ENCODE assay signal across 17 mouse cellular contexts in the genomic region with DNA sequence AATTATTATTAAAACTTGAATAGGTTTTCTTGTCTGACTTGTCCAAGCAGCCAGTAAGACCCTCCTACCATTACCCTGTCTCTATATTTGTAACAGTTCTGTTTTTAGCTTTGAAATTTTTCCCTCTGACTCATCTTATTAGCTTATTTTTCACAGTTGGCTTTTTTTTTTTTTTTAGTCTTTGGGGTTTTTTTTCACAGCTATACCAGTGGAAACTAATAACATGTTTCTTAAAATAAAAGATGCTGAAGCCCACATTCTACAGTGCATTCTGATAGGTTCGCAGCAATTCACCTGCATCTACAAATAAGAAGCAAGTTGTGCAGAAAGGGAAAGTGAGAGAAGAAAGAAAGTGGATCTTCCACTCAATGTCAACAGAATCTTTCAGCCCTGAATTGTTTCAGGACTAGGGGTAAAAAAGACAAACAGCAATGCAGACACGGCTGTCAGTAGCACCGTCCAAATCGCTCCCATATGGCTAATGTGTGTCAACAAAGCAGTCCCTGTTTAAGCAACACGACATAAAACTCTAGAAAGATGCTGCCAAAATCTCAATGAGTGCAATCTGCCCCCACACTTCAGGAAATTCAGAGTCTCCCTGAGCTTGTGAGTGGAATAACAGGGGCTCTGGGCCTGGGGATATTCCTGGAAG.
DNase-seq lines count a peak whose midpoint lies in the region; ATAC-seq and TF ChIP-seq lines count a peak whose summit lies in the region.
"Had no signal": no experiment of that assay in that cellular context is flagged by ENCODE, and none has a peak within 500 bp of the region (broad histone marks: within the 10 kb centered on the region; RNA-seq: fewer than 3 reads in every experiment).

No protein-coding gene starts in this region.

- no peak overlapping the region for H3K9ac ChIP-seq in kidney, postnatal 0 days (ENCODE audit: low read depth, low read length)
- no peak overlapping the region for H3K9ac ChIP-seq in CH12.LX (ENCODE audit: insufficient read depth, low read depth)
- H3K9ac ChIP-seq in forebrain, postnatal 0 days: no peak overlapping the region
- H3K9ac ChIP-seq: embryonic facial prominence, embryonic 12.5 days; hindbrain, embryonic 15.5 days; liver, embryonic 15.5 days; midbrain, embryonic 12.5 days; stomach, embryonic 15.5 days had no signal

- no peak overlapping the region for H3K27ac ChIP-seq in kidney, postnatal 0 days
- H3K27ac ChIP-seq in CH12.LX (ENCODE audit: insufficient read depth, low read depth): peak overlapping the region; percentile 48
- no peak overlapping the region for H3K27ac ChIP-seq in forebrain, postnatal 0 days (ENCODE audit: low read depth, low read length)
- H3K27ac ChIP-seq: embryonic facial prominence, embryonic 12.5 days; hindbrain, embryonic 15.5 days; liver, embryonic 15.5 days; midbrain, embryonic 12.5 days; stomach, embryonic 15.5 days had no signal

- no peak for ATAC-seq in kidney, postnatal 0 days (replicated peaks; ENCODE audit: low FRiP score, low read depth)
- ATAC-seq in forebrain, postnatal 0 days: peak; percentile 87
- no peak for ATAC-seq in granulocyte monocyte progenitor cell, adult 5-6 weeks (replicated peaks; ENCODE audit: poor library complexity, severe bottlenecking)

- no peaks in the 10 kb centered on the region for H3K36me3 ChIP-seq in kidney, postnatal 0 days (ENCODE audit: insufficient read depth, low read length)
- H3K36me3 ChIP-seq in CH12.LX (replicated peaks in 1 of 2; ENCODE audit: control insufficient read depth in 1 of 2, insufficient read depth in 1 of 2, low read length in 1 of 2): no peaks in the 10 kb centered on the region
- H3K36me3 ChIP-seq in forebrain, postnatal 0 days (ENCODE audit: insufficient read depth): no peaks in the 10 kb centered on the region
- H3K36me3 ChIP-seq: embryonic facial prominence, embryonic 12.5 days; hindbrain, embryonic 15.5 days; liver, embryonic 15.5 days; midbrain, embryonic 12.5 days; stomach, embryonic 15.5 days had no signal

- H3K79me2 ChIP-seq in CH12.LX (replicated peaks; ENCODE audit: control insufficient read depth, extremely low read depth, insufficient read depth, poor library complexity, severe bottlenecking): no peaks in the 10 kb centered on the region

- H3K4me1 ChIP-seq in kidney, postnatal 0 days (replicated peaks; ENCODE audit: insufficient read depth, low read length): no peaks in the 10 kb centered on the region
- H3K4me1 ChIP-seq in CH12.LX (ENCODE audit: control insufficient read depth in 1 of 2, insufficient read depth in 2 of 2): peaks cover 19 to 41% of the 10 kb centered on the region in 2 experiments
- no peaks in the 10 kb centered on the region for H3K4me1 ChIP-seq in forebrain, postnatal 0 days (ENCODE audit: insufficient read depth)
- H3K4me1 ChIP-seq: embryonic facial prominence, embryonic 12.5 days; hindbrain, embryonic 15.5 days; liver, embryonic 15.5 days; midbrain, embryonic 12.5 days; stomach, embryonic 15.5 days had no signal

- H3K9me3 ChIP-seq in kidney, postnatal 0 days (replicated peaks; ENCODE audit: low read length): no peaks in the 10 kb centered on the region
- no peaks in the 10 kb centered on the region for H3K9me3 ChIP-seq in CH12.LX (replicated peaks; ENCODE audit: low read length)
- no peaks in the 10 kb centered on the region for H3K9me3 ChIP-seq in forebrain, postnatal 0 days (ENCODE audit: low read length)
- H3K9me3 ChIP-seq: embryonic facial prominence, embryonic 12.5 days; hindbrain, embryonic 15.5 days; liver, embryonic 15.5 days; midbrain, embryonic 12.5 days; stomach, embryonic 15.5 days had no signal

- no peak for TF ChIP-seq CTCF in kidney, postnatal 0 days (IDR thresholded peaks at IDR 0.05; ENCODE audit: low read depth)
- no peak for TF ChIP-seq CTCF in CH12.LX (conservative IDR thresholded peaks at IDR 0.05 in 1 of 2, IDR thresholded peaks at IDR 0.05 in 1 of 2; ENCODE audit: low read depth in 2 of 2, low read length in 2 of 2)
- no peak for TF ChIP-seq CTCF in forebrain, postnatal 0 days (IDR thresholded peaks at IDR 0.05; ENCODE audit: low read depth)

- dilution Hi-C loops in CH12.LX (cut with MboI; ENCODE audit: extremely low pct_ligation_motif_present, extremely low pct_unique_long_range_greater_than_20kb, low sequenced_read_pairs): no loop called here

- peak; percentile 72 for TF ChIP-seq EP300 in CH12.LX (IDR thresholded peaks at IDR 0.05; ENCODE audit: low read length)

- TF ChIP-seq POLR2A in CH12.LX (IDR thresholded peaks at IDR 0.05; ENCODE audit: low read depth, low read length): no peak

- DNase-seq in kidney, postnatal 0 days (ENCODE audit: low spot score): peak; percentile 9
- DNase-seq in kidney, postnatal 10 days: no peak
- DNase-seq in A20 (ENCODE audit: low read depth, low spot score): peak; percentile 39
- DNase-seq in CH12.LX (ENCODE audit: extremely low read depth): peak; percentile 68
- DNase-seq in forebrain, postnatal 0 days: peak; percentile 70
- no peak for DNase-seq in spleen, postnatal 36 days (ENCODE audit: low spot score in 2 of 2)
- DNase-seq in urinary bladder, adult 2 months (ENCODE audit: low spot score): no peak
- DNase-seq: adrenal gland, adult 2 months; cerebellum, adult 9-11 months; heart, adult 11 months; thymus, postnatal 14 days had no signal

- no peak for TF ChIP-seq RAD21 in CH12.LX (IDR thresholded peaks at IDR 0.05; ENCODE audit: low read depth, low read length)

- 56% methylated on average over 5 of the region's 5 CpGs for WGBS in kidney, postnatal 0 days
- 44% methylated on average over 5 of the region's 5 CpGs for WGBS in forebrain, postnatal 0 days

- no peak overlapping the region for H3K4me3 ChIP-seq in kidney, postnatal 0 days (replicated peaks; ENCODE audit: low read depth, low read length)
- H3K4me3 ChIP-seq in CH12.LX (replicated peaks in 1 of 3; ENCODE audit: low read depth in 2 of 3, low read length in 2 of 3, poor library complexity in 1 of 3): no peak overlapping the region
- no peak overlapping the region for H3K4me3 ChIP-seq in forebrain, postnatal 0 days (ENCODE audit: low read depth, low read length)
- H3K4me3 ChIP-seq: embryonic facial prominence, embryonic 12.5 days; hindbrain, embryonic 15.5 days; liver, embryonic 15.5 days; midbrain, embryonic 12.5 days; stomach, embryonic 15.5 days had no signal

- in situ Hi-C loops in CH12.LX (cut with MboI; ENCODE audit: low pct_ligation_motif_present, low pct_unique_long_range_greater_than_20kb, low sequenced_read_pairs): no loop called here

- H3K27me3 ChIP-seq in kidney, postnatal 0 days (ENCODE audit: insufficient read depth, low read length): no peaks in the 10 kb centered on the region
- no peaks in the 10 kb centered on the region for H3K27me3 ChIP-seq in CH12.LX (replicated peaks)
- no peaks in the 10 kb centered on the region for H3K27me3 ChIP-seq in forebrain, postnatal 0 days (ENCODE audit: insufficient read depth, low read length)
- H3K27me3 ChIP-seq: embryonic facial prominence, embryonic 12.5 days; hindbrain, embryonic 15.5 days; liver, embryonic 15.5 days; midbrain, embryonic 12.5 days; stomach, embryonic 15.5 days had no signal

- H3K4me2 ChIP-seq in kidney, postnatal 0 days (ENCODE audit: low read length): no peak overlapping the region
- H3K4me2 ChIP-seq in CH12.LX (ENCODE audit: insufficient read depth, low read depth, poor library complexity, severe bottlenecking): peak overlapping the region; percentile 55
- no peak overlapping the region for H3K4me2 ChIP-seq in forebrain, postnatal 0 days (ENCODE audit: low read depth)
- H3K4me2 ChIP-seq: embryonic facial prominence, embryonic 12.5 days; hindbrain, embryonic 15.5 days; liver, embryonic 15.5 days; midbrain, embryonic 12.5 days; stomach, embryonic 15.5 days had no signal

TF ChIP-seq in CH12.LX, 34 proteins besides CTCF, POLR2A, EP300 and RAD21 (continues in another document):
- TF ChIP-seq ELF1 (IDR thresholded peaks at IDR 0.05; ENCODE audit: low read depth, low read length) (0 out of 2 replicates have a peak, but pooled peaks have one; percentile 11), JUND (conservative IDR thresholded peaks at IDR 0.05; ENCODE audit: low read depth, low read length) (peak; percentile 90), ZKSCAN1 (IDR thresholded peaks at IDR 0.05; ENCODE audit: borderline replicate concordance, low read depth, low read length) (no peak), ETS1 (conservative IDR thresholded peaks at IDR 0.05; ENCODE audit: low read depth, low read length) (peak; percentile 89), IRF4 (IDR thresholded peaks at IDR 0.05; ENCODE audit: low read depth, low read length) (peak; percentile 80), JUN (IDR thresholded peaks at IDR 0.05; ENCODE audit: insufficient read depth, low read depth, low read length) (peak; percentile 92), ZC3H11A (IDR thresholded peaks at IDR 0.05; ENCODE audit: low read depth, low read length) (no peak), ZMIZ1 (IDR thresholded peaks at IDR 0.05; ENCODE audit: low read depth, low read length) (no peak), MXI1 (IDR thresholded peaks at IDR 0.05; ENCODE audit: low read depth, low read length) (no peak), MAX (IDR thresholded peaks at IDR 0.05; ENCODE audit: low read length) (peak; percentile 51; the same call in 1 of the 2 replicates), NELFE (IDR thresholded peaks at IDR 0.05; ENCODE audit: low read depth, low read length) (0 out of 2 replicates have a peak, but pooled peaks have one; percentile 33), USF1 (IDR thresholded peaks at IDR 0.05; ENCODE audit: low read depth, low read length) (no peak), USF2 (conservative IDR thresholded peaks at IDR 0.05; ENCODE audit: low read depth, low read length) (no peak), GABPA (IDR thresholded peaks at IDR 0.05; ENCODE audit: insufficient replicate concordance, low read depth, low read length) (no peak), RCOR1 (conservative IDR thresholded peaks at IDR 0.05; ENCODE audit: low read depth, low read length) (0 out of 2 replicates have a peak, but pooled peaks have one; percentile 41), POLR2AphosphoS2 (IDR thresholded peaks at IDR 0.05; ENCODE audit: low read depth, low read length) (no peak), TBP (conservative IDR thresholded peaks at IDR 0.05; ENCODE audit: low read depth, low read length) (0 out of 2 replicates have a peak, but pooled peaks have one; percentile 36), ZNF384 (IDR thresholded peaks at IDR 0.05; ENCODE audit: low read depth, low read length) (peak; percentile 99), BHLHE40 (IDR thresholded peaks at IDR 0.05; ENCODE audit: low read depth, low read length) (peak; percentile 52), UBTF (IDR thresholded peaks at IDR 0.05; ENCODE audit: low read depth, low read length) (no peak), CHD1 (IDR thresholded peaks at IDR 0.05; ENCODE audit: low read depth, low read length) (no peak), MYC (IDR thresholded peaks at IDR 0.05; ENCODE audit: low read depth, low read length) (peak; percentile 31; the same call in 1 of the 2 replicates), CHD2 (IDR thresholded peaks at IDR 0.05; ENCODE audit: low read length) (0 out of 2 replicates have a peak, but pooled peaks have one; percentile 50)

Comparison
In these comparisons a context has a peak if more than half of its experiments do, and no peak if none do; other contexts are left out.
1. DNase-seq: peak in kidney, postnatal 0 days (single experiment), A20 (single experiment), CH12.LX (single experiment) and forebrain, postnatal 0 days (single experiment); none in kidney, postnatal 10 days (single experiment), spleen, postnatal 36 days (0 of 2) and urinary bladder, adult 2 months (single experiment).